Mouse (Mus musculus) left cerebral cortex, postnatal 14 days (tissue): ENCODE results near the gene Hist1h2bn. TPM values are rescaled to one million over a fixed set of nuclear protein-coding genes. Genes with fewer than 3 reads are reported as not detected.
"Not testable (repeated sequence)": the region's sequence is repeated elsewhere in the genome, so short reads cannot be mapped to it uniquely, and the experiment has no call there.

Experiments
- DNase-seq, 2 experiments: peaks; one replicate each; pipeline ENCODE4 v3.0.0; 2021 to 2022; ENCODE audit warnings: low spot score in 2 of 2, mixed read lengths in 1 of 2
- intact Hi-C: fragments of 180-260 bp; cut with DNase I; formaldehyde crosslinking; loops from one replicate; pipeline ENCODE4 v1.15.1; 2025
- total RNA-seq, 2 experiments: library from RNA; stranded (reverse); gene quantifications; 2 replicates each; pipeline ENCODE4 v1.2.3; 2021

Hist1h2bn gene
- total RNA-seq, 2 experiments from 2014 or later = 9.6 to 16.1 TPM

DNA sequence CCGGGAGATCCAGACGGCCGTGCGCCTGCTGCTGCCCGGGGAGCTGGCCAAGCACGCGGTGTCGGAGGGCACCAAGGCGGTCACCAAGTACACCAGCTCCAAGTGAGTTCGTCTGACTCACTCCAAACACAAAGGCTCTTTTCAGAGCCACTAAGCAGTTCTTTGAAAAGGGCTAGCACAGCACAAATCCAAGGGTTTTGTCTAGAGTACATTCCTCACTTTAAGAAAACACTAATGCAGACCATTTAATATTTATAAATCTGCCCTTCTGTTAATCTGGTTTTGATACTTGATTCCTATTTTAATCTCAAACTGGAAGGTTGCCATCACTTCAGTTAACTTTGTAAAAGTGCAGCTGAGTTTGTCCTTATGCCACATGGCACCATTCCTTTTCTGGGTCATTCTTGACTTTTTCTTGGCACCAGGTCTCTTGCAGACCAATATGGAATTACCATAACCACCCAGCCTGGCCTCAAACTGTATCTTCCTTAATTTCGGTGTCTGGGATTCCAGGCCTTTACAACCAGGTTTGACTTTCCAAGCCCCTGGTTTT, 31.5 kb upstream of the Hist1h2bn start:
- intact Hi-C loops = no loop called here
- no peak for DNase-seq

DNA sequence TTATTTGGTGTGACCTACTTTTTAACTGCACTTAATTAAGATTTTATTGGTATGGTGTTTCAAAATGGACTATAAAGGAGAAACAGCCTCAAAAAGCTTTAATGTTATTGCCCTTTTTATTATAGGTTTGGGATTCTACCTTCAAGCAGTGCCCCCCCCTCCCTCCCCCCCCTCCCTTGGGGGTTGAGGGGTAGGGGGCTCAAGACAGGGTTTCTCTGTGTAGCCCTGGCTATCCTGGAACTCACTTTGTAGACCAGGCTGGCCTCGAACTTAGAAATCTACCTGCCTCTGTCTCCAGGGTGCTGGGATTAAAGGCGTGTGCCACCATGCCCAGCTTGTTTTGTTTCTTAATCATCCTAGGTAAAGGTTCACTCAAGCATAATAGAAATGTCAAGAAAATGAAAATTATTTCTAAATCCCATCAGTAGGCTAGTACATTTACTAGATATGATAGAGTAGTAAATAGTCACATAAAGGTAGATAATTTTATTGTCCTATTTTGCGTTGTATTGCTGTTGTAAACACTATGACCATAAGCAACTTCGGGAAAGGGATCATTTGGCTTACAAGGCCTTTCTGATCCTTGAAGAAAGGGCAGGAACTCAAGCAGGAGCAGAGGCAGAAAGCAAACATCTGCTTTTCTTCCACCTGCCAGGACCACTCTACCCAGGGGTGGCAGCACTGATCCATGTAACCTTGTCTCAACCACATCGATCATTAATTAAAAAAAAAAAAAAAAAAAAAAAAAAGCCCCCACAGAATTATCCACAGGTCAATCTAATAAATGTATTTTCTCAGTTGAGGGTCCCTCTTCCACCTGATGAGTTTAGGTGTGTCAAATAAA, 30.7 kb upstream of the Hist1h2bn start:
- DNase-seq = no peak
- intact Hi-C loops = no loop called here

DNA sequence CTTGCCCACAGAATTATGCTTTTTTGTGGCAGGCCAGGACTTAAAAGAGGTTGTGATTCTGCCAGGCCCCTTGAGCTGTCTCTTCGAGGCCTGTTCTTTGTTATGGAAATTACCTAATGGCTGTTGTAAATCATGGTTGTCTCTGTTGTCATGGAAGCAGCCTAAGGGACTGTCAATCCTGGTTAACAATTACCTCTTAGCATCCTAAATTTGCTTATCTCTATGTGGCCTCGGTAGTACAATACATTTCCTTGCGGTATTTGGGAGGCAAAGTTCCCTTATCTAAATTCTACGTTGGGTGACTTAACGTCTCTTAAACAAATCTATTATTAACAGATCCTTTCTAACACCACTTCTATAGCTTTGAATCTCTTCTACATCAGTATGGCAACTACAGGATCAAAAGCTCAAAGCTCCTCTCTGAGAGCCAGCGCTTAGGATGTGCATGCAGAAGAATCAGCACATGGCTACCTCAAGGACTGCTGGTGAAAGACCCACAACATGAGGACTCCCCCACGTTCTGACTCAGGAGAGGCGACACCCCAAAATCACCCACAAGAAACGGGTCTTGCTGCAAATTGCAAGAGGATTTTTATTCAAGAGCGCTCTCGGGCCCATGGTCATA, 25.9 kb upstream of the Hist1h2bn start:
- intact Hi-C loops = no loop called here
- no peak for DNase-seq

DNA sequence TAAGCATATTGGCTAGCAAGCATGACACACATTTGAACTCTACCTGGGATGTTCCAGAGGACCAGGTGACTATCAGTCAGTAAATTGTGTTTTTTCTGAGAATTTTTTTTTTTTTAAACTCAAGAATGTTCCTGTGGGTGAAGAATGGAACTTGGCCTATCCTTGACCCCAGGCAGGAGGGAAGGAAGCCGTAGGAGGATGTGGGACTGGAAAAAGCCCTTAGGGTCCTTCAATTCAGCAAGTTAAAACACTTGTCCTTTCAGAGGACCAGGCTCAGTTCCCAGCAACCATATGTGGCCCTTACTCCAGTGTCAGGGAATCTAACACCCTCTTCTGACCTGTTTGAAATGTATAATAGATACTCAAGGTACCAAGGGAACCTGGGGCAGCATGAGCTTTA, 24.4 kb upstream of the Hist1h2bn start:
- intact Hi-C loops = no loop called here
- DNase-seq = no peak

DNA sequence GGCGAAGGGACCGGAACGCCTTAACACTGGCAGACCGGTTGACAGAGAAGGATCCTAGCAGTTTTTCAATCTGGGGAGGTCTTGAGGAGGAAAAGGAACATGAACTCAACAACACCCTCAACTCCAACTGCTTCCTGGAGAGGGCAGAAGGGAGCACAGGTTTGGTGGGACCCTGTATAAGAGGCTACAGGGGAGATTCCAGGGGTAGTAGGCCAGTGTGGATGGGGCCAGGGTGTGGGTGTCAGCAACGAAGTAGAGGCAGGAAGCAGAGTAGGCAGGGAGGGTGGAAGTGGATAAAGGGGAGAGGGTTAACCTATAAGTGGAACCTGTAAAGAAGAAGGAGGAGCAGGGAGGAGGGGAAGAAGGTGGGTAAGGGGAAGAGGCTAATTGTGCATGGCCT, 20.5 kb upstream of the Hist1h2bn start:
- no peak for DNase-seq
- intact Hi-C loops = loop anchor here (2.0 kb wide), 1 partner anchor 19 kb away; no protein-coding TSS in a partner anchor

DNA sequence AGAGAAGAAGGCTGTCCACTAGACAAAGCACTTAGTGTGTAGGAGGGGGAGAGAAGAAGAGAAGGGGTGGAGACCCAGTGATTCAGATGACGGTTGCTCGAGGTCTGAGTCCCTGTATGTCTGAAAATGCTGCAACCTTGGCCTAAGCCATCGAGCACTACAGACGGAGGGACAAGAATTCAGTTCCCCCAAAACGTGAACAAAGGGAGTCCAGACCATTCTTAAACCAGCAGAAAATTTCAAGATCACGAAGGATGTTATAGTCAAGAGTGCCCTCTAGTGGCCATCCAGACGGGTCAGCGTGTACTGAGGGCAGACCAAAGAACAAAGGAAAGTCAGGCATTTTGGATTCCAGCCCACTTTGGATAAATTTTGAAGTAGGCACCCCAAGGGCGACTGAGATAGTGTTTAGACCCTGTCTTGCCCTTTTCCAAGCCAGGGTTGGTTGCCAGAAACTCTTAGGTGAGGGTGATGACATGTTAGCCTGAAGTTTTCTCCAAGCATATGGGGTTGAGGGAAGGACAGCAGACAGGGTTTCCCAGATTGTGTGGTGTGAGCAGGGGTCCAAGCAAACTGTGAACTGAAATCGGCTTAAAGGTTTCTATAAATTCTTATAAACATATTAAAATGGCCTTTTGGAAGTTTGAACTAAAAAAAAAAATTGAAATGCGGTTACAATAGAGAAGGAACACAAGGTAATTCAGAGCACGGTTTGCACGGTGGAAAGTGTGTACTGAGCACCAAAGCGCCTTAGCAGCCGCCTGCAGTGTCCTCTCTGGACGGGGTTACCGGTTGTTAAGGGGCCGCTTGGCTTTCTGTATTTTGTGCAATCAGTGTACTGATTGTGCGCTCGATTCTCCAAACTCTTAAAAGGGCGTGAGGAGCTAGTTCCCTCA, 19.7 kb upstream of the Hist1h2bn start:
- intact Hi-C loops = no loop called here
- peak; percentile 77 to 82 for DNase-seq

DNA sequence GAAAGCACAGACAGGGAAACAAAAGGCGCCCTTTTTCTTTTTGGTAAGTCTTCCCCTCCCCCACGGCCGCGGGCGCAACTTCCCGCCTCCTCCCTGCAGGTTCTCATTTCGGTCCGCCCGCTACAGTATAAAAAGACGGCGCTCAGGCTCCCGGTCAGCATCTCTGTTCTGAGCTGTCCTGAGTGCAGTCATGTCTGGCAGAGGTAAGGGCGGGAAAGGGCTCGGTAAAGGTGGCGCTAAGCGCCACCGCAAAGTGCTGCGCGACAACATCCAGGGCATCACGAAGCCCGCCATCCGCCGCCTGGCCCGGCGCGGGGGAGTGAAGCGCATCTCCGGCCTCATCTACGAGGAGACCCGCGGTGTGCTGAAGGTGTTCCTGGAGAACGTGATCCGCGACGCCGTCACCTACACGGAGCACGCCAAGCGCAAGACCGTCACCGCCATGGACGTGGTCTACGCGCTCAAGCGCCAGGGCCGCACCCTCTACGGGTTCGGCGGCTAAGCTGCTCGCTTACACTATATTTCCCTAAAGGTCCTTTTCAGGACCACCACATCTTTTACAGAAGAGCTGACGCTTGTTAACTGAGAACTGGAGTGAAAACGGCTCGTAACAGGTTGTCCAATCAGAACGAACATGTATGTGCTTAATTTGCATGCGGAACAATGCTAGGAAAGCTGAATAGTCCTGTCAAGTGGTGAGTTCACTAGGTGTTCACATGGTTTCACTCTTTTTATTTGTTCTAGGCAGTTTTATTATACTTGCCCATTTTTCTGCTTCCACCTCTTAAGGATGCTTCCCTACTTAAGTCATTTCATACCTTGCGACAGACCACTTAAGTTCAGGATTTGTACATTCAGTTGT, 18.8 kb upstream of the Hist1h2bn start, which contains the start of gene Hist1h4j:
Hist1h4j (plus strand) TSS at position 159 of the 862 bp plus-strand sequence.
- peak; percentile 68 to 79 for DNase-seq
- intact Hi-C loops = loop anchor here (1.0 kb wide), 1 partner anchor 15 kb away; the partner anchor contains the start of gene Hist1h4k

DNA sequence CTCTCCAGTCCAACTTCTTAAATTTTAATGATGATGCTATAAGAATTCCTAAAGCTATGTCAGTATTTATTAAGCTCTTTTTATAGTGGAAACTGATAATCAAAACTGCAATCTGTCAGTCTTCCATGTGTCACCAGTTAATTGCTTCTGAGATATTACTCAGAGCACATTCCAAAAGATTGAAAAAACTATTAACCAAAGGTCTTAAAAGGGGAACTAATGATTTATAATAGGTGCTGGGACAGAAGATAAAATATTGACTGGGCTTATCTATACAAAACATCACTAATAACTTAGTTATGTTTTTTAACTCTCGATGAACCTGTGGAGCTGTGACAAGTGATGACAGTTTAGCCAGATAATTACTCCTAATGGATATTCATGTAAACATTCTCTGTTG, 8.9 kb upstream of the Hist1h2bn start:
- intact Hi-C loops = no loop called here

DNA sequence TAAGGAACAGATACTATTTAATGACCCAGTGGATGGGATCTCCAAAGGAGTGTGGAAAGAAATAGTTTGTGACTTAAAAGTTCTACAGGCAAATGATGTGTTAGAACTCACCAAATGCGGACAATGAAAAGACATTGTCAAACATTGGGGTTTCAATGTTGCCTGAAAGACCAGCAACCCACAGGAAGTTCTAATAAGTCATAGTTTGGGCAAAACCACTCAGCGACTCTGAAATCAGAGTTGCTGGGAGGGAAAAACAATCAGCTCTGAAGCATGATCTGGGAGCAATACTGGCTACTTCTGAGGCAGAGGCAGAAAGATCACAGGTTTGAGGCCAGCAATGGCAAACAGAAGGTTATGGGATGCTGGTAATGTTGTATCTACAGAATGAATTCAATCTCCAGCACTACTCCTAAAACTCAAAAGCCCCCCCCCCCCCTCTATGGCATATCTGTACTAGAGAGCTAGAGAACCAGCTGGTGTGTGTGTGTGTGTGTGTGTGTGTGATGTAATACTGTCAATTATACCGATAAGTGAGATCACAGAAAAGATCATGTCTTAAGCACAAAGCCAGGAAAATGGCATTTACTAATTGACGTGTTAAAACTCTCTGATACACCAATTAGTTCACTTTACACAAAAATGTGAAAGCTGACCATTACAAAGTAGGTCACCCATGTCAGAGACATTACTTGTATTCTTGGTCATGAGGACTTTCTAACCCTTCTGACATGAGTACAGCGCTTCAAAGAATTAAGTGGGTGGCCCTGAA, 4.3 kb upstream of the Hist1h2bn start:
- DNase-seq = no peak
- intact Hi-C loops = loop anchor here (1.0 kb wide), 1 partner anchor 14 kb away; the partner anchor contains the start of gene Hist1h4j

More for the DNA sequence above, 8.9 kb upstream of the Hist1h2bn start:
- no peak for DNase-seq

DNA sequence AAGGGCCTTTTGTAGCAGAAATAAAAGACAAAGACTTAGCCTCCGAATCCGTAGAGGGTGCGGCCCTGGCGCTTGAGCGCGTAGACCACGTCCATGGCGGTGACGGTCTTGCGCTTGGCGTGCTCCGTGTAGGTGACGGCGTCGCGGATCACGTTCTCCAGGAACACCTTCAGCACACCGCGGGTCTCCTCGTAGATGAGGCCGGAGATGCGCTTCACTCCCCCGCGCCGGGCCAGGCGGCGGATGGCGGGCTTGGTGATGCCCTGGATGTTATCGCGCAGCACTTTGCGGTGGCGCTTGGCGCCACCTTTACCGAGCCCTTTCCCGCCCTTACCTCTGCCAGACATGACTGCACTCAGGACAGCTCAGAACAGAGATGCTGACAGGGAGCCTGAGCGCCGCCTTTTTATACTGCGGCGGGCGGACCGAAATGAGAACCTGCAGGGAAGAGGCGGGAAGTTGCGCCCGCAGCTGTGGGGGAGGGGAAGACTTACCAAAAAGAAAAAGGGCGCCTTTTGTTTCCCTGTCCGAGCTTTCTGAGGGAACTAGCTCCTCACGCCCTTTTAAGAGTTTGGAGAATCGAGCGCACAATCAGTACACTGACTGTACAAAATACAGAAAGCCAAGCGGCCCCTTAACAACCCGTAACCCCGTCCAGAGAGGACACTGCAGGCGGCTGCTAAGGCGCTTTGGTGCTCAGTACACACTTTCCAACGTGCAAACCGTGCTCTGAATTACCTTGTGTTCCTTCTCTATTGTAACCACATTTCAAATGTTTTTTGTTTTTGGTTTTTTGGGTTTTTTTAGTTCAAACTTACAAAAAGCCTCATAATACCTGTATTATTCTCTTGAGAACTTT, 3.5 kb upstream of the Hist1h2bn start, which contains the start of gene Hist1h4k:
Hist1h4k (minus strand) TSS at position 347 of the 859 bp plus-strand sequence.
- peak; percentile 88 to 93 for DNase-seq
- intact Hi-C loops = loop anchor here (1.0 kb wide), 1 partner anchor 15 kb away; the partner anchor contains the start of gene Hist1h4j

DNA sequence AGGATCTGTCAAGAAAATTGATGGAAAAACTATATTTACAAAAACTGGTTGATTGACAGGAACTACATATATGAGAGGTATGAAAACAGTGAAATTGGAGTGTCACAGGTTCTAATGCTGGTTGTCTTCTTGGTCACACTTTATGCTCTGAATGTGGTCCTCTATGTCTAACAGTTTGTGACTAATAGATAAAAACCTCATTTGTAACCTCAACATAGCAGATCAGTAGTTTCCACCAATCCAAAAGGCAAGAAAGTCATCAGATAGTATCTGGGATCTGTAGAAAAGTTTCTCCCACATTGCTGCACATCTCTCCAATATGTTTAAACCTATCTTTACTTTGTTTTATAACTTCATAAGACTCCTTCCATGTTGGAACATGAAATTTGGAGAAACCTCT, 2.5 kb upstream of the Hist1h2bn start:
- intact Hi-C loops = no loop called here
- DNase-seq = no peak

DNA sequence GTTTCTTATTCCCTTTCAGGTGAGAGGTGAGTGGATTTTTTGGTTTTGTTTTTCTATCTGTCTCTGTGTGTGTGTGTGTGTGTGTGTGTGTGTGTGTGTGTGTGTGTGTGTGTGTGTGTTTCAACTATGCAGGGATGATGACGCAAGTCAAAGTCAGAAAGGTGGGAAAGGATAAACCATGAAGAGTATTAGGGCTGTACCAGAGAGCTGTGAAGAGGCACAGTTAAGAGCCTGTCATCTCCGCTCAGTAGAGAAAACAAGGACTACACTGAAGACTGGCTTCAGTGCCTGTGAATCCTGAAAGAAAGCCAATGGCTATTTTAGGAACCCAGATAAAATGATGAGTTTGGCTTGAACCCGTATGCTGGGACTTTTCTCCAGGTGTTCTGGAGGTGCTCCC, 2.1 kb upstream of the Hist1h2bn start:
- no peak for DNase-seq
- intact Hi-C loops = no loop called here

DNA sequence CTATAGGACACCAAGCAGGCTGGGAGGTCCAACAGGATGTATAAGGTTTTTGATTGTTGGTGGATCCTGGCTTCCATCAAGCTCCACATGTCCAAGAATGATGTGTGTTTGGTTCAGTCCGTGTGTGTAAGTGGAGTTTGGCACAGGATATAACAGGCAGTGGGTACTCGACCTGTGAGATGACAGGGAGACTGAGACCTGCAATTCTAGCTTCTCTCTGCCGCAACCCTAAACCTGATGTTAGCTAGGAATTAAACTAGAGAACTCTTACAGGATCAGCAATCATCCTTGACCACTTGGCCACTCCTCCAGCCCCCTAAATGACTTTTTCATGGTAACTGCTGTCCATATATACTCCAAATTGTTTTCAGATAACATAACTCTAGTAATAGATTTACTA, 1.6 kb upstream of the Hist1h2bn start:
- intact Hi-C loops = no loop called here
- DNase-seq = no peak

DNA sequence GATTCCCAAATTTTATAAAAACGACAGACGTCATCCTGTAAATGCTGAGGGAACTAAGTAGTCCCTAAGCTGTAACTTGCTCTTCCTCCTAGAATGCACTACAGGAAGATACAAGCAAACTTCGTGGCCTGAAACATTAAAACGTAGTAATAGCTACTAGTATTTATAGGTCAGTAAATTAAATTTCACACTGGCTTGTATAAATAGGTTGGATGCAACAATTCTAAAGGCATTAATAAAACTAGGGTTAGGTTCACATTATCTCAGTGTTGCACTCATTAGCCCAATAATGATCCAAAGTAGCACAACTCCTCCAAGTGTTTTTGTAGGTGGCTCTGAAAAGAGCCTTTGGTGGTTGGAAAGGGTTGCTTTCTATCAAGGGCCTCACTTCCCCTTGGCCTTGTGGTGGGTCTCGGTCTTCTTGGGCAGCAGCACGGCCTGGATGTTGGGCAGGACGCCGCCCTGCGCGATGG, 836 bp upstream of the Hist1h2bn start:
- intact Hi-C loops = no loop called here
- no peak for DNase-seq

DNA sequence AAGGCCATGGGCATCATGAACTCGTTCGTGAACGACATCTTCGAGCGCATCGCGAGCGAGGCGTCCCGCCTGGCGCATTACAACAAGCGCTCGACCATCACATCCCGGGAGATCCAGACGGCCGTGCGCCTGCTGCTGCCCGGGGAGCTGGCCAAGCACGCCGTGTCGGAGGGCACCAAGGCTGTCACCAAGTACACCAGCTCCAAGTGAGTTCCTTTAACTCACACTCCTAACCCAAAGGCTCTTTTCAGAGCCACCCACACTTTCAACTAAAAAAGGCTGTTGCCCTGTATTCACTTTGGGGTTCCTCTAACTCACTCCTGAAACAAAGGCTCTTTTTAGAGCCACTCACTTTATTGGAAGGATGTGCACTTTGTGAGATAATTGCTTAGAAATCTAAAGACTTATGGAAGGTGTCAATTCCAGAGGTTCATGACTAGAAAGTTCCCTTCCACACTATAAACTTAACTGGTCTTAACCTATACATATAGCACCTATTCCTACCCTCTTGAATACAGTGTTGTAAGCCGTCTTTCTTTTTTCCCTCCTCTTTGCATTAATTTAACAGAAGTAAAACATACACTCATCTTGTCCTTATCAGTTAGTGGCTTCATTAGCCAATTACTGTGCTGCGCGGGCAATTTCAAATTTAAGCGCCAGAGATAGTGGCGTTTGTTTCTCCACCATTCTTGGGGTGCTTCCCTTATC, 525 bp downstream of the Hist1h2bn start:
- peak in 1 of 2 experiments; percentile 31 for DNase-seq
- intact Hi-C loops = not testable (repeated sequence)

DNA sequence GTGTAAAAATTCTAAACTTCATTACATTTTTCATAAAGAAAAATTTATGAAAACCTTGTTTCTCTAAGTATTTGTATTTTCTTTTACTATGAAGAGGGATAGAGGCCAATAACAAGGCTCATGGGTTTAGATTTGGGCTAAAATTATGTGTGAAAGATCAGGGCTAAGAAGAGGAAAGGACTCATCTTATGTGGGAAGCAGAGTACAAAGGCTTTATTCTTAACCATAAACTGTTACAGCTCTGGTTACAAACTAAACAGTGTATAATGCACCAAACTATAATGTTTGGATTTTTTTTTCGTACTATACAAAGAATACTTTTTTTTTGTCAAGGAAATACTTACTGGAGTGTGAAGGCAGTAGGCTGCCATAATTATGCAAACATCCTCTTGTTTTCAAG, 1.8 kb downstream of the Hist1h2bn start:
- DNase-seq = no peak
- intact Hi-C loops = no loop called here
